Mouse (Mus musculus): ENCODE measurements at regions not wholly inside any gene's neighbourhood (a gene's known extent, or its start where the extent isn't known, plus 50 kb on each side); places are given as distances from the start of the nearest gene placed in this dataset.

DNA sequence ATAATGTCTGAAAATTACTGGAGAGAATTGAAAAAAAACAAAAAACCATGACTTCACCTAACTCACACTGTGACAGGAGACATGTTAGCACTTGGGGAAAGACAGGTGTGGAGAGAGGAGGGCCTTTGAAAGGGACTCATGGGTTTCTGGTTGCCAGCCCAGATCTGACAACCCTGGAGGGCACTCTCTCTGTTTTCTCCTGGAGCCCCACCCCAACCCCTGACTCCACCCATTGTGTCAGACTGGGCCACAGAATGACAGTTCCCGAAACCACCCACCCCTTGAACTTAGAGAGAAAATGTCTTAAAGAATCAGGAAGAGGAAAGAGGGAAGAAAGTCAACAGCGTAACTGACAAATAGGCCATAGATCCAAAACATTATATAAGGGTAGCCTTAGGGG, 197.4 kb upstream of the Rreb1 start:
- in situ Hi-C loops (cut with MboI; ENCODE audit: low pct_ligation_motif_present, low pct_unique_long_range_greater_than_20kb, low sequenced_read_pairs) (no loop called here), dilution Hi-C loops (cut with MboI; ENCODE audit: extremely low pct_ligation_motif_present, extremely low pct_unique_long_range_greater_than_20kb, low sequenced_read_pairs) (no loop called here)
- Histone ChIP-seq H3K27ac (ENCODE audit: insufficient read depth, low read depth) (no peak overlapping the region), H3K36me3 (replicated peaks in 1 of 2; ENCODE audit: control insufficient read depth in 1 of 2, insufficient read depth in 1 of 2, low read length in 1 of 2) (no peaks in the 10 kb centered on the region), H3K9ac (ENCODE audit: insufficient read depth, low read depth) (no peak overlapping the region), H3K79me2 (replicated peaks; ENCODE audit: control insufficient read depth, extremely low read depth, insufficient read depth, poor library complexity, severe bottlenecking) (no peaks in the 10 kb centered on the region), H3K4me2 (ENCODE audit: insufficient read depth, low read depth, poor library complexity, severe bottlenecking) (peak overlapping the region; percentile 44), H3K27me3 (replicated peaks) (no peaks in the 10 kb centered on the region), H3K9me3 (replicated peaks; ENCODE audit: low read length) (no peaks in the 10 kb centered on the region), H3K4me1 (ENCODE audit: control insufficient read depth in 1 of 2, insufficient read depth in 2 of 2) (peaks cover 0 to 18% of the 10 kb centered on the region in 2 experiments; a peak in 2 of 4 replicates), H3K4me3 (replicated peaks in 1 of 3; ENCODE audit: low read depth in 2 of 3, low read length in 2 of 3, poor library complexity in 1 of 3) (no peak overlapping the region)
- TF ChIP-seq EP300 (IDR thresholded peaks at IDR 0.05; ENCODE audit: low read length) (no peak), RAD21 (IDR thresholded peaks at IDR 0.05; ENCODE audit: low read depth, low read length) (no peak), MAZ (IDR thresholded peaks at IDR 0.05; ENCODE audit: low read depth, low read length) (no peak), POLR2AphosphoS2 (IDR thresholded peaks at IDR 0.05; ENCODE audit: low read depth, low read length) (no peak), MAX (IDR thresholded peaks at IDR 0.05; ENCODE audit: low read length) (no peak), CTCF (conservative IDR thresholded peaks at IDR 0.05 in 1 of 2, IDR thresholded peaks at IDR 0.05 in 1 of 2; ENCODE audit: low read depth in 2 of 2, low read length in 2 of 2) (no peak), USF1 (IDR thresholded peaks at IDR 0.05; ENCODE audit: low read depth, low read length) (no peak), GABPA (IDR thresholded peaks at IDR 0.05; ENCODE audit: insufficient replicate concordance, low read depth, low read length) (no peak), MEF2A (IDR thresholded peaks at IDR 0.05; ENCODE audit: borderline replicate concordance, low read depth, low read length) (no peak), NELFE (IDR thresholded peaks at IDR 0.05; ENCODE audit: low read depth, low read length) (no peak), PAX5 (IDR thresholded peaks at IDR 0.05; ENCODE audit: low read length) (no peak), ZC3H11A (IDR thresholded peaks at IDR 0.05; ENCODE audit: low read depth, low read length) (no peak), ZMIZ1 (IDR thresholded peaks at IDR 0.05; ENCODE audit: low read depth, low read length) (no peak)
- no peak for DNase-seq (ENCODE audit: extremely low read depth)

DNA sequence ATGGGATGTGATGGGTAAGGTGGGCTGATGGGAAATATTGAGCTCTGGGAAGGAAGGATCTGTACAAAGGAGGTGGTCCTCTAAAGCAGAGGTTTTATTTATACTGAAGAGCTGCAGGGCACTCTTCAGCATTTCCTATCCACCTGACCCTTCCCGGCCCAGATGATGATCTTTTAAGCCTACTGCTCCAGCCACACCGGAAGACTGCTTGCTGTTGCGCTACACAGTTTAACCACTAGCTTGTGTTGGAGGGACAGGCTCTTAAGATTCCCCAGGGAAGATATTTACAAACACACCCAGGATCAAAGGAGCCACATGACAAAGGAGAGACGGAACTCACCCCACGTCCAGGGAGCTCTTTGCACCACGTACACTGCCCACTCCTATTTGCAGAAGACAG, 196.8 kb upstream of the Rreb1 start:
- Histone ChIP-seq H3K4me3 (replicated peaks in 1 of 3; ENCODE audit: low read depth in 2 of 3, low read length in 2 of 3, poor library complexity in 1 of 3) (no peak overlapping the region), H3K9ac (ENCODE audit: insufficient read depth, low read depth) (no peak overlapping the region), H3K27ac (ENCODE audit: insufficient read depth, low read depth) (no peak overlapping the region), H3K4me2 (ENCODE audit: insufficient read depth, low read depth, poor library complexity, severe bottlenecking) (no peak overlapping the region), H3K36me3 (replicated peaks in 1 of 2; ENCODE audit: control insufficient read depth in 1 of 2, insufficient read depth in 1 of 2, low read length in 1 of 2) (no peaks in the 10 kb centered on the region), H3K4me1 (ENCODE audit: control insufficient read depth in 1 of 2, insufficient read depth in 2 of 2) (peaks cover 0 to 18% of the 10 kb centered on the region in 2 experiments; a peak in 2 of 4 replicates), H3K9me3 (replicated peaks; ENCODE audit: low read length) (no peaks in the 10 kb centered on the region), H3K27me3 (replicated peaks) (no peaks in the 10 kb centered on the region), H3K79me2 (replicated peaks; ENCODE audit: control insufficient read depth, extremely low read depth, insufficient read depth, poor library complexity, severe bottlenecking) (no peaks in the 10 kb centered on the region)
- TF ChIP-seq UBTF (IDR thresholded peaks at IDR 0.05; ENCODE audit: low read depth, low read length): no peak
- TF ChIP-seq PAX5 (IDR thresholded peaks at IDR 0.05; ENCODE audit: low read length): no peak
- TF ChIP-seq KAT2A (IDR thresholded peaks at IDR 0.05; ENCODE audit: insufficient replicate concordance, low read length): no peak
- TF ChIP-seq E2F4 (IDR thresholded peaks at IDR 0.05; ENCODE audit: insufficient replicate concordance, low read depth, low read length): no peak
- DNase-seq (ENCODE audit: extremely low read depth): no peak
- in situ Hi-C loops (cut with MboI; ENCODE audit: low pct_ligation_motif_present, low pct_unique_long_range_greater_than_20kb, low sequenced_read_pairs) (no loop called here), dilution Hi-C loops (cut with MboI; ENCODE audit: extremely low pct_ligation_motif_present, extremely low pct_unique_long_range_greater_than_20kb, low sequenced_read_pairs) (no loop called here)
